Mouse (Mus musculus): Measurements from ENCODE around the gene Card11.
A peak's percentile ranks its signal among the peaks of the same experiment; 100 is the strongest.

The Card11 gene

GRCm38 (mm10) chr5:141000349-141000748, at the start of gene Card11:
Card11 (minus strand) TSS chr5:141000582.
- no peak for DNase-seq (ENCODE audit: low read depth, low spot score)

- no peak for DNase-seq (ENCODE audit: low read depth, low spot score)
Observed at GRCm38 (mm10) chr5:141047651-141048218, 47.4 kb upstream of the Card11 start.

- DNase-seq (ENCODE audit: low read depth, low spot score): no peak
Observed at GRCm38 (mm10) chr5:141044976-141045375, 44.6 kb upstream of the Card11 start.

GRCm38 (mm10) chr5:141043654-141044447, 43.5 kb upstream of the Card11 start:
- peak; percentile 5 for DNase-seq (ENCODE audit: low read depth, low spot score)

- peak; percentile 3 for DNase-seq (ENCODE audit: low read depth, low spot score)
Observed at GRCm38 (mm10) chr5:141042406-141042805, 42.0 kb upstream of the Card11 start.

- DNase-seq (ENCODE audit: low read depth, low spot score): no peak
Observed at GRCm38 (mm10) chr5:141040846-141041245, 40.5 kb upstream of the Card11 start.

GRCm38 (mm10) chr5:141038342-141038741, 38.0 kb upstream of the Card11 start:
- DNase-seq (ENCODE audit: low read depth, low spot score): no peak

- no peak for DNase-seq (ENCODE audit: low read depth, low spot score)
Observed at GRCm38 (mm10) chr5:141035346-141035745, 35.0 kb upstream of the Card11 start.

- peak; percentile 77 for DNase-seq (ENCODE audit: low read depth, low spot score)
Observed at GRCm38 (mm10) chr5:141034301-141034700, 33.9 kb upstream of the Card11 start.

GRCm38 (mm10) chr5:141033001-141033400, 32.6 kb upstream of the Card11 start:
- DNase-seq (ENCODE audit: low read depth, low spot score): no peak

- DNase-seq (ENCODE audit: low read depth, low spot score): no peak
Observed at GRCm38 (mm10) chr5:141029364-141029763, 29.0 kb upstream of the Card11 start.

- DNase-seq (ENCODE audit: low read depth, low spot score): no peak
Observed at GRCm38 (mm10) chr5:141025635-141026034, 25.3 kb upstream of the Card11 start.

- DNase-seq (ENCODE audit: low read depth, low spot score): peak; percentile 45
Observed at GRCm38 (mm10) chr5:141024435-141024834, 24.1 kb upstream of the Card11 start.

- DNase-seq (ENCODE audit: low read depth, low spot score): no peak
Observed at GRCm38 (mm10) chr5:141017927-141018700, 17.7 kb upstream of the Card11 start.

GRCm38 (mm10) chr5:141016082-141016481, 15.7 kb upstream of the Card11 start:
- no peak for DNase-seq (ENCODE audit: low read depth, low spot score)

GRCm38 (mm10) chr5:141014216-141014615, 13.8 kb upstream of the Card11 start:
- no peak for DNase-seq (ENCODE audit: low read depth, low spot score)

GRCm38 (mm10) chr5:141013465-141013864, 13.1 kb upstream of the Card11 start:
- DNase-seq (ENCODE audit: low read depth, low spot score): no peak

GRCm38 (mm10) chr5:141005491-141005890, 5.1 kb upstream of the Card11 start:
- DNase-seq (ENCODE audit: low read depth, low spot score): no peak

- no peak for DNase-seq (ENCODE audit: low read depth, low spot score)
Observed at GRCm38 (mm10) chr5:141004078-141004763, 3.8 kb upstream of the Card11 start.

- DNase-seq (ENCODE audit: low read depth, low spot score): no peak
Observed at GRCm38 (mm10) chr5:140999178-140999672, 1.2 kb downstream of the Card11 start.

- DNase-seq (ENCODE audit: low read depth, low spot score): peak; percentile 44
Observed at GRCm38 (mm10) chr5:140997767-140998166, 2.6 kb downstream of the Card11 start.
